Mouse (Mus musculus) hematopoietic multipotent progenitor cell, adult 10-12 weeks (in vitro differentiated cells): ENCODE measurements around the gene Acsbg2. TPM values are rescaled to one million over a fixed set of nuclear protein-coding genes. Genes with fewer than 3 reads are reported as not detected.

Experiments used
- polyA plus RNA-seq: library from polyadenylated mRNA; stranded (reverse); fragments of >175 nt; gene quantifications from 2 replicates; pipeline ENCODE4 v1.2.3, GENCODE M21; 2012; ENCODE audit warnings: low replicate concordance

Acsbg2 gene
- not detected in 2 replicates for polyA plus RNA-seq

DNA sequence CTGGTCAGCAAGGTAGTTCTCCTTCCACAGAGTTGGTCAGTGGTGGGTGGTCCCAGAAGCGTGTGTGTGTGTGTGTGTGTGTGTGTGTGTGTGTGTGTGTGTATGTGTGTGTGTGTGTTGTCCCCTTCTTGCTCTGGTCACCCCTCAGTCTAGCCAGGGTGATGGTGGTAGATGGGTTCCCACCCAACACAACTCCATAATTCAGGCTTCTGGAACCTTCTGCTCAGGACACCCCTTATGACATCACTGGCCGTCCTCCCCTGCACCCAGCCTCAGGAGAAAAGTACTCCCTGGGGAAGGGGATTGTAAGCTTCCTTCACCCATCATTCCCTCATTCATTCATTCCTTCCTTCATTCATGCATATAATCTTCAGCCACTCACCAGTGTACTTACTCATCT lies at the start of gene Acsbg2:
Gene Acsbg2 (minus strand): TSS at position 211 of the 400 bp plus-strand sequence.

DNA sequence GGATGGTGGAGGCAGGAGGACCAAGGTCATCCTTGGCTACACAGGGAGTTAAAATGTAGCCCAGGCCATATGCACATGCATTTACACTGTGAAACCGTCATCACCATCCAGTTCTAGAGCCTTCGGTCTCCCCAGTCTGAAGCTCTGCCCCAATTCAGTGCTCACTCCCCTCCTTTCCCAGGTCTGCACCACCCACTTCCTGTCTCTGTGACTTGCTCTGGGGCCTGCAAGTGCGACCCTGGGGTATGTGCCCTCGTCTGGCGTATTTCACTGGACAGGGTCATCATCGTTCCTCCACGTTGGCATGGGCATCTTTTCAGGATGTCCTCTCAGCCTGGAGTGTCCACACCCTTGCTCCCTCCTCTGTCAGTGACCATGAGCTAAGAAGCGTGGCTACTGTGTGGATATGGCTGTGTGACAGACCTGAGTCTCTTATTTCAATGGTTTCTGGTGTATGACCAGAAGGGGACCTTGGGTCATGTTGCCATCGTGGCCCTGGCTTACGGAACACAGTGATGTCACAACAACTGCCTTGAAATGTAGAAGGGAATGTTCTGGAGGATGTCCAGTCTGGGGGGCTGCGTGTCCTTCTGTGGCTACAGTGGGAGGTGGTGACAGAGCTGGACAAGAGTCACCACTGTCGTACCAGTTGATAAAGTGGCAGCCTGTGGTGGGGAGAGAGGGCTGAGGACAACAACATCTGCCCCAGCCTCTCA lies 847 bp upstream of the Acsbg2 start, which contains the start of gene 1700061G19Rik:
Gene 1700061G19Rik (plus strand): TSS at position 542 of the 716 bp plus-strand sequence.

GRCm38 (mm10) chr17:56830411-56831110 lies 43.7 kb downstream of the Acsbg2 start, which contains the start of gene Rfx2:
Gene Rfx2 (minus strand): TSS chr17:56831013.

Other genes with a start within 250 kb of the Acsbg2 start
- 33.5 and 44.9 TPM in 2 replicates for gene Lonp1, start 247.6 kb downstream of the Acsbg2 start, polyA plus RNA-seq
- gene Catsperd, start 246.3 kb downstream of the Acsbg2 start, polyA plus RNA-seq, result 0.16 and 0.40 TPM in 2 replicates
- gene Ranbp3, start 201.2 kb downstream of the Acsbg2 start, polyA plus RNA-seq, result 84.9 and 151 TPM in 2 replicates
- 49.6 and 172 TPM in 2 replicates for gene Ndufa11, start 156.7 kb downstream of the Acsbg2 start, polyA plus RNA-seq
- 20.6 and 37.8 TPM in 2 replicates for gene Vmac, start 156.4 kb downstream of the Acsbg2 start, polyA plus RNA-seq
- gene Nrtn, start 116.9 kb downstream of the Acsbg2 start, polyA plus RNA-seq, result 0.27 and 0.43 TPM in 2 replicates
- gene Dus3l, start 109.7 kb downstream of the Acsbg2 start, polyA plus RNA-seq, result 70.9 and 106 TPM in 2 replicates
- gene Prr22, start 104.2 kb downstream of the Acsbg2 start, polyA plus RNA-seq, result 6.7 and 14.6 TPM in 2 replicates
- gene Rfx2, start 43.4 kb downstream of the Acsbg2 start, polyA plus RNA-seq, result 24.1 and 36.3 TPM in 2 replicates
- gene 1700061G19Rik, start 1.0 kb upstream of the Acsbg2 start, polyA plus RNA-seq, result not detected in 2 replicates
- 88.4 and 103 TPM in 2 replicates for gene Mllt1, start 61.0 kb upstream of the Acsbg2 start, polyA plus RNA-seq
- not detected in 2 replicates for gene Acer1, start 107.7 kb upstream of the Acsbg2 start, polyA plus RNA-seq
- gene Clpp, start 115.9 kb upstream of the Acsbg2 start, polyA plus RNA-seq, result 37.7 and 105 TPM in 2 replicates
- gene Alkbh7, start 122.9 kb upstream of the Acsbg2 start, polyA plus RNA-seq, result 25.6 and 38.2 TPM in 2 replicates
- gene Pspn, start 125.6 kb upstream of the Acsbg2 start, polyA plus RNA-seq, result not detected in 2 replicates
- 81.6 and 94.3 TPM in 2 replicates for gene Gtf2f1, start 136.8 kb upstream of the Acsbg2 start, polyA plus RNA-seq
- gene Gm17949, start 137.0 kb upstream of the Acsbg2 start, polyA plus RNA-seq, result 0.17 and 0.23 TPM in 2 replicates
- gene Khsrp, start 157.1 kb upstream of the Acsbg2 start, polyA plus RNA-seq, result 248 and 458 TPM in 2 replicates
- gene Slc25a41, start 167.2 kb upstream of the Acsbg2 start, polyA plus RNA-seq, result not detected in 2 replicates
- 18.4 and 34.3 TPM in 2 replicates for gene Crb3, start 184.7 kb upstream of the Acsbg2 start, polyA plus RNA-seq
- gene Slc25a23, start 185.4 kb upstream of the Acsbg2 start, polyA plus RNA-seq, result 16.7 and 20.4 TPM in 2 replicates
- 211 and 238 TPM in 2 replicates for gene Dennd1c, start 204.1 kb upstream of the Acsbg2 start, polyA plus RNA-seq
- gene Tubb4a, start 213.3 kb upstream of the Acsbg2 start, polyA plus RNA-seq, result 0.80 and 0.96 TPM in 2 replicates
- gene Tnfsf9, start 230.9 kb upstream of the Acsbg2 start, polyA plus RNA-seq, result 1.5 and 1.6 TPM in 2 replicates